Mouse (Mus musculus) cerebellum, adult (tissue): Measurements from ENCODE around the gene Ttpal.

Experiments used
- ATAC-seq: cut with Nextera tagmentation; 2 replicates; pipeline ENCODE4 v1.9.2; 2017; ENCODE audit warnings: mild to moderate bottlenecking, moderate library complexity, mixed read lengths; ENCODE audit not compliant: insufficient number of reproducible peaks, low FRiP score, low TSS enrichment

Gene Ttpal

GRCm38 (mm10) chr2:163658941-163659340, 56.8 kb downstream of the Ttpal start:
- no peak for ATAC-seq

DNA sequence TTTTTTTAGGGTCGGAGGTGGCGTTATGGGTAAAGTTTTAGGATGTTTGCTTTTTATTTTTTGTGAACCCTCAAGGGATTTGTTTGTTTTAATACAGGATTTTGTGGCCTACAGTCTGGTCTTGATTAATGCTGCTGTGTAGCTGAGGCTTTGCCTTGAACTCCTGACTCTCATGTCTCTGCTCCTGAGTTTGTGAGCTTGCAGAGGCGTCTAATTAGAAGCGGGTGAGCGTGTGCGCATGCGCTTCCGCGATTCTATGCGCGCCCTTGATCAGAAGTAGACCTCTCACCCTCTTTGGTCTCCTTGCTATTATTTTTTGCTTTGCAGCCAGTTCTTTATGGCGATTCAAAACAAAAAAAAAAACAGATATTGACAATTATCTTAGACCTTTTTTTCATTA, 57.3 kb downstream of the Ttpal start:
- ATAC-seq: no peak

- no peak for ATAC-seq
Measured at GRCm38 (mm10) chr2:163660103-163660701, 58.1 kb downstream of the Ttpal start.

- no peak for ATAC-seq
Measured at GRCm38 (mm10) chr2:163661371-163661850, 59.3 kb downstream of the Ttpal start.

GRCm38 (mm10) chr2:163662076-163662475, 60.0 kb downstream of the Ttpal start:
- ATAC-seq: no peak

GRCm38 (mm10) chr2:163662698-163663221, 60.6 kb downstream of the Ttpal start:
- no peak for ATAC-seq

- no peak for ATAC-seq
Measured at GRCm38 (mm10) chr2:163663930-163664329, 61.8 kb downstream of the Ttpal start.

DNA sequence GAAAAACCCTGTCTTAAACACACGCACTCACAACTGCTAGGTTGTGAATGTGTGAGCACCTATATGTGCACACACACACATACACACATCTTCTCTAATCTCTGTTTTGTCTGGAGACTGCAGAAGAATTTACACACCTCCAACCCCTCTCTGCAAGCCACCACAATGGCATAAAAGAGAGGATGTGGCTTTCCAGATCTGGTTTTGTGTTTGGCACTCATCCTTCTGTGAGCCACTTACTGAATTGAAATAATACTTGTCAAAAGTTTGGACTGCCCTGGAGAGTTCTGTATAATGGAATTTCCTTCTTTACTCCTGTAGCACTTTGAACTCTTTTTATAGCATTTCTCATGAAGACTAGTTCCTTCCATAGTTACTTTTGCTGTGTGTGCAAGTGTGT, 64.9 kb downstream of the Ttpal start:
- ATAC-seq: no peak
